Mouse (Mus musculus) urinary bladder, postnatal 10 days (tissue): ENCODE results near the gene Shisa9.

Source experiments
- DNase-seq: peaks from one replicate; pipeline ENCODE4 v3.0.0; 2022; ENCODE audit warnings: low spot score

The Shisa9 gene

GRCm38 (mm10) chr16:12072573-12072972 lies 88.7 kb downstream of the Shisa9 start:
- DNase-seq: no peak

GRCm38 (mm10) chr16:12076270-12076669 lies 92.4 kb downstream of the Shisa9 start:
- DNase-seq: no peak

GRCm38 (mm10) chr16:12076700-12077099 lies 92.8 kb downstream of the Shisa9 start:
- DNase-seq: no peak

GRCm38 (mm10) chr16:12083082-12083481 lies 99.2 kb downstream of the Shisa9 start:
- no peak for DNase-seq

- no peak for DNase-seq
These were observed 106.8 kb downstream of the Shisa9 start for GRCm38 (mm10) chr16:12090604-12091235.

GRCm38 (mm10) chr16:12093253-12093652 lies 109.3 kb downstream of the Shisa9 start:
- no peak for DNase-seq

GRCm38 (mm10) chr16:12094784-12095315 lies 110.9 kb downstream of the Shisa9 start:
- DNase-seq: no peak

- DNase-seq: no peak
These were observed 111.5 kb downstream of the Shisa9 start for GRCm38 (mm10) chr16:12095365-12095764.

- no peak for DNase-seq
These were observed 124.5 kb downstream of the Shisa9 start for GRCm38 (mm10) chr16:12108436-12108835.

- DNase-seq: no peak
These were observed 127.0 kb downstream of the Shisa9 start for GRCm38 (mm10) chr16:12110851-12111437.

- DNase-seq: no peak
These were observed 130.5 kb downstream of the Shisa9 start for GRCm38 (mm10) chr16:12114396-12114795.

GRCm38 (mm10) chr16:12115040-12115856 lies 131.3 kb downstream of the Shisa9 start:
- DNase-seq: no peak

GRCm38 (mm10) chr16:12116926-12117325 lies 133.0 kb downstream of the Shisa9 start:
- DNase-seq: no peak

GRCm38 (mm10) chr16:12119463-12119862 lies 135.6 kb downstream of the Shisa9 start:
- no peak for DNase-seq

GRCm38 (mm10) chr16:12129782-12130181 lies 145.9 kb downstream of the Shisa9 start:
- DNase-seq: no peak

- DNase-seq: no peak
These were observed 162.8 kb downstream of the Shisa9 start for GRCm38 (mm10) chr16:12146666-12147065.

- no peak for DNase-seq
These were observed 168.1 kb downstream of the Shisa9 start for GRCm38 (mm10) chr16:12151986-12152385.

- no peak for DNase-seq
These were observed 170.6 kb downstream of the Shisa9 start for GRCm38 (mm10) chr16:12154476-12154875.

- DNase-seq: no peak
These were observed 189.6 kb downstream of the Shisa9 start for GRCm38 (mm10) chr16:12173482-12174041.

- no peak for DNase-seq
These were observed 194.1 kb downstream of the Shisa9 start for GRCm38 (mm10) chr16:12178031-12178430.

- DNase-seq: no peak
These were observed 205.8 kb downstream of the Shisa9 start for GRCm38 (mm10) chr16:12189739-12190138.

- no peak for DNase-seq
These were observed 212.9 kb downstream of the Shisa9 start for GRCm38 (mm10) chr16:12196841-12197240.

GRCm38 (mm10) chr16:12197611-12198010 lies 213.7 kb downstream of the Shisa9 start:
- no peak for DNase-seq
